Mouse (Mus musculus) adrenal gland, postnatal 4 days (tissue): ENCODE measurements around the gene Vmn1r237. TPM values are rescaled to one million over a fixed set of nuclear protein-coding genes. Genes with fewer than 3 reads are reported as not detected.

Source experiments
- DNase-seq, 2 experiments: peaks; one replicate each; pipeline ENCODE4 v3.0.0; 2021 to 2022; ENCODE audit warnings: low spot score in 2 of 2, mixed read lengths in 2 of 2
- long read RNA-seq, 2 experiments: library from polyadenylated mRNA; stranded (forward); transcript quantifications; one replicate each; pipeline ENCODE4 v2.0.0; 2021
- microRNA-seq: library from miRNA; unstranded; fragments of <30 nt; microRNA quantifications from one replicate; pipeline ENCODE4 v1.2.0, GENCODE M21; 2021
- total RNA-seq, 2 experiments: library from RNA; stranded (reverse); gene quantifications; 2 replicates each; pipeline ENCODE4 v1.2.3; 2021

The Vmn1r237 gene
- not detected for total RNA-seq
- long read RNA-seq, experiment 1, result 0 reads
- long read RNA-seq, experiment 2, result 0 reads

DNA sequence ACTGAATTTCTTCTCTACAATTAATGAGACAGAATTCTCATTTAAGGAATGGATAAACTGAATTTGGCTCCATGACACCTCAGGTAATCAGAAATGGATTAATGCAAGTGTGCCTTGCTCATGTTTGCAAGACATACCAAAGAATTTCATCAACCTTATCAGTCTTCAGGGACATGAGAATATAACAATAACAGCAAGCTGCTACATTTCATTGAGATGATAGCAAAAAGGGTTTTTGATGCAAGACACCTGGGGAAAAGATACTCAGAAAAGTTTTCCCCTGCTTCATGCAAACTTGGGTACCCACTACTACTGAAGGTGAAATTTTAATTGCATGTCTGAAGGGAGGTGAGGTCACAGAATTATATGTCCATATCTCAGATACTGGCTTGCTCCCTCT lies at the start of gene Vmn1r237:
Vmn1r237 (plus strand) TSS at position 301 of the 400 bp plus-strand sequence.
- no peak for DNase-seq

DNA sequence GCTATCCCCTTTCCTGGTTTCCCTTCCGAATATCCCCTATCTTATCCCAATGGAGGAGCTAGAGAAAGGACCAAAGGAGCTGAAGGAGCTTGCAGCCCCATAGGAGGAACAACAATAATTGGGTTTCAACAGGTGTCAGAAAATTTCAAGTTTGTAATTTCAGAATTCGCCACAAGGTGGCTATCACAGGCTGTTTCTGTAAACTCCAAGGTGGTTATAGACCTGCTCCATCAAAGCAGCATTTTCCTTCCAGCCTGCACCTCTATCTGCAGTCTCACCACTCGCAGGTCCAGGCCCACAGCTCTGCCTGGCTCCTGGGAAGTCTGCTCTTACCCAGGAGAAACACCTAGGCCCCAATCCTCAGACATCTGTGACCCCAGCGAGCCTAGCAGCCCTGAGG lies 39.6 kb upstream of the Vmn1r237 start:
- no peak for DNase-seq

- no peak for DNase-seq
These were observed 29.0 kb upstream of the Vmn1r237 start, which contains the start of gene Vmn1r236 for GRCm38 (mm10) chr17:21282642-21283041. TSS of gene Vmn1r236 (plus strand) at chr17:21282942.

DNA sequence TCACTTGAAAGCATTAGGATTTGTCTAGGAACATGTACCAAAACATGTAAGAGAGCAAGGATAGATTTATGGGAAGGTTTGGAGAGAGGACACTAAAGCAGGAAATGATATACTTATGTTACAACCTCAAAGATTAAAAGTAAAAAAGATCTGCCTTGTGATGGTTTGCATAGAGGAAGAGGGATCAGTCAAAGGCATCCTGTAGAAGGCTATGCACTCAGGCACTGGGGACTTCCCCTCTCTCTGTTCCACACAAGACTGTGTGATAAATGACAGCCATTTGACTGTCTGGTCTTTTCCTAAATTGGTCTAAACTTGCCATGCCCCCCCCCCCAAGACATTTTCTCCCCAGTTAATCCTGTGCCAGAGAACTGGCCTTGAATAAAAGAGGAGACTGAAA lies 27.3 kb upstream of the Vmn1r237 start:
- DNase-seq, result no peak

DNA sequence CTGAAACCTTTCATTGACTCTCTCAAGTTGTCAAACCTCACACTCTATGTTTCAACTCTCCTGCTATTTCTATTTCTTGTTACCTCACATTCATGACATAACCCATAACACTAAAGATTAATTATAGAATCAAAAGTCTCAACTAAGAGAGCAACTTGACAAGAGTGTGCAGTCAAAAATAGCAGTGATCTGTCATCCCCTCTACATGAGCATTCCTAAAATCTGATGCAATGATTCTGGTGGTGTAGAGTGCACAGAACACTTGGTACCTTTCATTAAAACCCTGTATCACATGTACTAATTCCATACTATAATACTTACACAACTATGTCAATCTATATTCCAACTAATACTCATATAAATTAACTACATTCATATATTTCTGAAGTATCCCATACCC lies 22.0 kb upstream of the Vmn1r237 start:
- no peak for DNase-seq

Small RNA genes lying within 50 kb of the gene (microRNA-seq; reads per million reads assigned to microRNA genes)
- not detected for gene Gm26384

Other genes starting within 250 kb of the Vmn1r237 start
- not detected for gene Vmn1r234, start 85.8 kb upstream of the Vmn1r237 start, total RNA-seq
- not detected for gene Vmn1r235, start 55.5 kb upstream of the Vmn1r237 start, total RNA-seq
- gene Vmn1r236, start 28.9 kb upstream of the Vmn1r237 start, total RNA-seq, result not detected
- gene Zfp677, start 71.9 kb downstream of the Vmn1r237 start, total RNA-seq, result 1 to 10 TPM; 5.0 to 5.2 TPM
- 1 to 10 TPM; 2.7 to 3.0 TPM for gene Zfp54, start 111.4 kb downstream of the Vmn1r237 start, total RNA-seq
- 10 to 100 TPM in 1 of 2 experiments, 1 to 10 TPM in 1; 8.8 to 10.2 TPM for gene Zfp51, start 138.5 kb downstream of the Vmn1r237 start, total RNA-seq
- gene Zfp53, start 177.1 kb downstream of the Vmn1r237 start, total RNA-seq, result 1 to 10 TPM; 6.9 to 7.5 TPM
- gene Zfp52, start 223.7 kb downstream of the Vmn1r237 start, total RNA-seq, result 10 to 100 TPM; 28.1 to 30.6 TPM